Mouse (Mus musculus): ENCODE measurements at regions not wholly inside any gene's neighbourhood (a gene's known extent, or its start where the extent isn't known, plus 50 kb on each side); places are given as distances from the start of the nearest gene placed in this dataset.
"Not testable (repeated sequence)": the region's sequence is repeated elsewhere in the genome, so short reads cannot be mapped to it uniquely, and the experiment has no call there.

DNA sequence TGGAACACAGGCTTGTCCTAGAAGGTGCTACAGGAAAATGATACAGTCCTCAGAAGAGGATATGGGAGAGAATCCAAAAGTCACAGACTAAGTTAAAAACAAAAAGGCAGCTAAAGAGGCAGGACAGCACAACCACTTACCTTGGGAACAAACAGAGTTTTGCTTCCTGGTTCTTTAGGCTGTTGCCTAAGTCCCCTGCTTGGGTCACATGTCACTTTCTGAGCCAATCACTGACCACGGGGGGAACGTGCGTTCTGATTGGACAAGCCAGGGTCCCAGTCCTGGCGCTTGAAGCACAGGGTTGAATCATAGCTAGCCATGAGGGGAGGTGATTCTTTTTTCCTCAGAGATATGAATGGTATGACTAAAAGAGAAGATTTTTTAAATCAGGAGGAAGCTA is 216.4 kb downstream of the Glrx3 start:
- no peaks in the 10 kb centered on the region; the same call in 1 of the 2 replicates for H3K4me1 ChIP-seq
- no peak overlapping the region for H3K9ac ChIP-seq
- H3K36me3 ChIP-seq (replicated peaks), result no peaks in the 10 kb centered on the region
- H3K4me3 ChIP-seq (replicated peaks), result no peak overlapping the region
- no peak overlapping the region for H3K4me2 ChIP-seq
- ATAC-seq (ENCODE audit: low FRiP score), result no peak
- 93% methylated on average over 4 of the region's 4 CpGs for WGBS
- no peak overlapping the region for H3K27ac ChIP-seq
- no peaks in the 10 kb centered on the region for H3K9me3 ChIP-seq
- no peaks in the 10 kb centered on the region for H3K27me3 ChIP-seq

DNA sequence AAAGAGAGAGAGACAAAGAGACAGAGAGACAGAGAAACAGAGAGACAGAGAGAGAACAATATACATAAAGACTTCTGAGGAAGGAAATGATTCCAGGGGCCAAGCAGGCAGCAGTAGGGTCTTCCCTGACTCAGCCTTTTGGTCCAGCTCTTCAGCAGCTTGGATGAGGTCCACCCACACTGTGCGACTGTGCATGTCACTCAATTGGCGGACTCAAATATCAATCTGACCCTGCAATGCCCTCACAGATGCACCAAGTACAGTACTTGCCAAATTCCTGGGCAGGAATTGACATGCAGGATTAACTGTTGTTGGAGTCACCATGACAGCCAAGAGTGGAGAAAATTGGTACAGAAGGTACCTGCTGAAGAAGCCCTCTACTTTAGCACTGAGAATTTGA is 229.8 kb downstream of the Glrx3 start:
- WGBS, result 92% methylated on average over 2 of the region's 2 CpGs
- no peaks in the 10 kb centered on the region for H3K27me3 ChIP-seq
- H3K36me3 ChIP-seq (replicated peaks), result no peaks in the 10 kb centered on the region
- no peak overlapping the region for H3K4me3 ChIP-seq (replicated peaks)
- no peak overlapping the region for H3K4me2 ChIP-seq
- H3K27ac ChIP-seq, result no peak overlapping the region
- H3K9me3 ChIP-seq, result no peaks in the 10 kb centered on the region
- H3K4me1 ChIP-seq, result no peaks in the 10 kb centered on the region
- no peak for ATAC-seq (ENCODE audit: low FRiP score)
- H3K9ac ChIP-seq, result no peak overlapping the region

DNA sequence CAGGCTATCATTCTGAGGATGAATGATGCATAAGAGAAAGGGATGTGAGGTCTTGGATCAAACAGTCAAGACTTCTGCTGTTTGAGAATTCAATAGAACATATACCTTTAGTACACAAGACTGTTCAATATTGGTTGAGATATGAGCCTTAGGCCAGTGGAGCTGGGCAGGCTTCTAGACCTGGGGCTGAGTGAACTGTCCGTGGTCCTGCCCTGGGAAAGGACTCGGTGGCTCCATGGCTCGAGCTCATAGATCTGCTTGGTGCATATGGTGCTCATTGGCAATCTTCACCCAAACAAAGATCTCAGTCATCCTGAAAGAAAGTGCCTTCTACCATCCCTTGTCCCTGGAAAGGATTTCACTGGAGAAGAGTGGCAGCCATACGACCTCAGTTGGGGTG is 233.7 kb downstream of the Glrx3 start:
- Histone ChIP-seq H3K4me3 (replicated peaks) (no peak overlapping the region), H3K4me1 (no peaks in the 10 kb centered on the region), H3K27me3 (no peaks in the 10 kb centered on the region), H3K9me3 (no peaks in the 10 kb centered on the region), H3K9ac (no peak overlapping the region), H3K36me3 (replicated peaks) (no peaks in the 10 kb centered on the region), H3K4me2 (no peak overlapping the region), H3K27ac (no peak overlapping the region)
- WGBS, result 63% methylated on average over 4 of the region's 4 CpGs
- no peak for ATAC-seq (ENCODE audit: low FRiP score)

DNA sequence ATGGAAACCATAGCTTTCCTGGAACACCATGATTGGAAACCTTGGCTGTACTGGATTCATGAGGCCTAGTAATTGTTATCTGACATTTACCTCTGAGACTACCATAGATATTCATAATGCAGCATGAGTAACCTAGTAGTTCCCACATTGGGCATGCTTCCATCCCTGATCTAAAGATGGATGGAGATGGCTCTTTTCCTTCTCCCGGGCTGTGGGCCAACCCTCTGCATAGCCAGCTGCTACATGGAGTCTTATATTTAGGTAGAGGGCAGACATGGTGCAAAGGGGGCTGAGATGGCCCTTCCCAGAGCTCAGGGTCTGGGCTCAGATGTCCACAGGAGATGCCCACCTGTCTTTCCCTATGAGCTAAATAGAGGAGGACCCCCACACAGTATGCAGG is 237.2 kb downstream of the Glrx3 start:
- Histone ChIP-seq H3K27me3 (no peaks in the 10 kb centered on the region), H3K4me2 (no peak overlapping the region), H3K9ac (no peak overlapping the region), H3K4me3 (replicated peaks) (no peak overlapping the region), H3K27ac (no peak overlapping the region), H3K36me3 (replicated peaks) (no peaks in the 10 kb centered on the region), H3K4me1 (no peaks in the 10 kb centered on the region), H3K9me3 (no peaks in the 10 kb centered on the region)
- WGBS, result 83% methylated on average over 1 of the region's 1 CpGs
- no peak for ATAC-seq (ENCODE audit: low FRiP score)

DNA sequence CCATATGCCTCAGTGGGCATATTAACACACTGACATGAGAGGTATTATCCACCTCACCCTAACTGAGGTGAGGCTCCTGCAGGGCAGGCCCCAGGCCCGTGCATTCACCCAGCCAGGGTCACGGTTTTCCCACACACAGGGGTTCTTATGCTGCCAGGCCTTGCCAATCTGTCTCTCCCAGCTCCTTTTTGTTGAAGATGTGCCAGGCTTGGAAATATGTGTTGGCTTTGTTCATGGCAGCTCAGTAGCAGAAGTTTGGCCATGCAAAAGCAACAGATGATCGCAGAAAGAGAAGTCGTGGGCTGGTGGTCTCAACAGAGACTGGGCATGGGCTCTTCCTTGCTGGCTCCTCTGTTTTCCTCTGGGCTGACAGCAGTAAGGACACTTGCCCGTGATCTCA is 238.0 kb downstream of the Glrx3 start:
- Histone ChIP-seq H3K4me1 (no peaks in the 10 kb centered on the region), H3K36me3 (replicated peaks) (no peaks in the 10 kb centered on the region), H3K27ac (no peak overlapping the region), H3K4me2 (no peak overlapping the region), H3K27me3 (no peaks in the 10 kb centered on the region), H3K9me3 (no peaks in the 10 kb centered on the region), H3K4me3 (replicated peaks) (no peak overlapping the region), H3K9ac (no peak overlapping the region)
- 88% methylated on average over 5 of the region's 5 CpGs for WGBS
- no peak for ATAC-seq (ENCODE audit: low FRiP score)

DNA sequence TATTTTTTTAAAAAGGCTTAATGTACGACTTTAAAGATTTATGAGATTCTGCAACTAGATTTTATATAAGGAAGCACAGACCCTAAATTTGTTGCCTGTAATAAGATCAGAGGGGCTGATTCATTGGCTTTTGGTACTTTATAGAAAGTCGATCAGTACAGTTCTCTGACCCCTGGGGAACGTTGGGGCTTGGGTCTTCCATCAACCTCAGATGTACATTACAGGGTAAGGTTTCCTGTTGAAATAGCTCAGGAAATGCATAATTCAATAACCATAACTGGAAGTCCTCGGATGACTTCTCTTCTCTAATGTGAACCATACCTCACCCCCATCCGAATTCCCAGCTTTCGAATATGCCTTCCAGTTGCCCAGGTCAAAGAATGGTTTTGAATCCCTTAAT is 247.4 kb downstream of the Glrx3 start:
- no peak overlapping the region for H3K4me2 ChIP-seq
- no peak overlapping the region for H3K27ac ChIP-seq
- H3K9ac ChIP-seq, result no peak overlapping the region
- H3K9me3 ChIP-seq, result no peaks in the 10 kb centered on the region
- 86% methylated on average over 6 of the region's 6 CpGs for WGBS
- ATAC-seq (ENCODE audit: low FRiP score), result no peak
- no peaks in the 10 kb centered on the region for H3K36me3 ChIP-seq (replicated peaks)
- H3K4me1 ChIP-seq, result no peaks in the 10 kb centered on the region; the same call in 1 of the 2 replicates
- H3K4me3 ChIP-seq (replicated peaks), result no peak overlapping the region
- no peaks in the 10 kb centered on the region for H3K27me3 ChIP-seq

DNA sequence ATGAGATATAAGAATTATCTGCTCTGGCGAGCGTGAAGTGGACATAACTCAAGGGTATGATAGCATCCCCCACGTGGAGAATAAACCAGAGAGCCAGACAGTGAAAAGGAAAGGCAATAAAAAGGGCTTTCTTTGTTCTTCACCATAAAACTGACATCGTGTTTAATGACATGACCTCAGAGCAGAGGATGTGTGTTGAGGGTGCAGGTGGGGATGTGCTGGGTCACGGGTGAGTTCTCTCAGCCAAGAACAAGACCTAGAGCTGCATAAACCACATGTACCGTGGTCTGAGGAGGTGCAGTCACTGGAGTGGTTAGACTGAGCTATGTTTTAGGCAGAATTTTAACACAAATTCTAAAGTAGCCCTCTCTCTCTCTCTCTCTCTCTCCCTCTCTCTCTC is 247.9 kb downstream of the Glrx3 start:
- Histone ChIP-seq H3K4me3 (replicated peaks) (no peak overlapping the region), H3K4me1 (no peaks in the 10 kb centered on the region; the same call in 1 of the 2 replicates), H3K4me2 (no peak overlapping the region), H3K27ac (no peak overlapping the region), H3K27me3 (no peaks in the 10 kb centered on the region), H3K9ac (no peak overlapping the region), H3K36me3 (replicated peaks) (no peaks in the 10 kb centered on the region), H3K9me3 (no peaks in the 10 kb centered on the region)
- WGBS, result 72% methylated on average over 6 of the region's 6 CpGs
- ATAC-seq (ENCODE audit: low FRiP score), result no peak

DNA sequence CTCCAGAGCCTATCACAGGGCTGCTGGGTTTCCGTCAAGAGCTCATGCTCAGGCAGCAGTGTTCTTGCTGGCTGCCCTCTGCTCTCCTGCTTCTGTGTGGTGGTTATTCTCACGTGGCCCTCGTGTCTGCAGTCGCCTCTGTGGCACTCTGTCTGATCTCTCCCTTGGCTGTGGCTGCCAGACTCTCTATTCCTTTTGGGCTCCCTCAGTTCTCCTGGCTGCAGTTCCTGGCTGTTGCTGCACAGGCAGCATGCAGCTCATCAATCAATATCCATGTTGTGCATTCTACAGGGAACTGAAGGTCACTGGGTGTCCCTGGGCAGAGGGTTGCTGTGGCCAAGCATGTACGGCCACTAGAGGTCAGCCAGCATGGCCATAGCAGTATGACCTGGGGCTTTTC is 259.4 kb downstream of the Glrx3 start:
- Histone ChIP-seq H3K9ac (no peak overlapping the region), H3K27me3 (no peaks in the 10 kb centered on the region; the same call in 1 of the 2 replicates), H3K27ac (no peak overlapping the region), H3K9me3 (no peaks in the 10 kb centered on the region), H3K4me3 (replicated peaks) (no peak overlapping the region), H3K36me3 (replicated peaks) (no peaks in the 10 kb centered on the region), H3K4me1 (no peaks in the 10 kb centered on the region), H3K4me2 (no peak overlapping the region)
- 84% methylated on average over 5 of the region's 5 CpGs for WGBS
- ATAC-seq (ENCODE audit: low FRiP score), result no peak

DNA sequence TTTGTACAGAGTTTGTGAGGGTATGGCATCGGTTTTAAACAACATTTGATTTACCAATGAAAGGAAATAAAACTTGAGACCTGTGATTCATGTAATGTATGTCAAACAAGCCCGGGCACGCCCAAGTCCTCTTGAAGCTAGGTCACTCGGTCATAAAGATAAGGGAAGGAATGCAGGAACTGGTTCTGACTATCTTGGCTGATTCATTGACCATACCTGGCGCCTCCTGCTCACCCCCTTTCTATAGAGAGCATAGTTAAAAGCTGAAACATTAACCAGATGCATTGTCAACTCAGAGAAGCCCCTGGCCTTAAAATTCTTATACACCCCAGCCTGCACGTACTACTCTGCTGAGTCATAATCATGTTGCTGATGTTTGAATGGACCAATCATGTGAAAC is 261.1 kb downstream of the Glrx3 start:
- not testable (repeated sequence) for H3K27me3 ChIP-seq; H3K4me3 ChIP-seq (replicated peaks); H3K4me1 ChIP-seq; H3K9me3 ChIP-seq; H3K27ac ChIP-seq; H3K4me2 ChIP-seq; H3K36me3 ChIP-seq (replicated peaks); ATAC-seq (ENCODE audit: low FRiP score); H3K9ac ChIP-seq
- 89% methylated on average over 6 of the region's 6 CpGs for WGBS

DNA sequence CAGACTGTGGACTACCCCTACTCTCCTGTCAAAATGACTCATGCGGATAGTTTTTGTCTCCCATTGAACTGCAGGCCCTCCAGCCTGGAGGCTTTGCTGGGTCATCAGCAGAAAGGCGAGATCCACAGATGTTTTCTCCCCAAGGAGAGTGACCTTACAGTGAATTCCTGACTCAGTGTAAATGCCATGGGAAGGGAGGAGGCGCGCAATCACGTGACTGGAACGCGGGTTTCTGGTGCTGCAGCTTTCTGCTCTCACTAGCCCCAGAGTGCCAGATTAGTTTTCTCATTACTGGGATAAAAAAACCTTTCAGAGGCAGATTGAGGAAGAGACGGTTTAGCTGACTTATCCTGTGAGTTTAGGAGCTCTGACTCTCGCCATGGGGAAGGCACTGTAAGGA is 275.4 kb downstream of the Glrx3 start:
- Histone ChIP-seq H3K36me3 (replicated peaks) (no peaks in the 10 kb centered on the region), H3K27ac (no peak overlapping the region), H3K9me3 (no peaks in the 10 kb centered on the region), H3K4me3 (replicated peaks) (no peak overlapping the region), H3K4me2 (no peak overlapping the region), H3K4me1 (no peaks in the 10 kb centered on the region), H3K9ac (no peak overlapping the region), H3K27me3 (no peaks in the 10 kb centered on the region)
- ATAC-seq (ENCODE audit: low FRiP score), result no peak
- WGBS, result 69% methylated on average over 9 of the region's 9 CpGs

DNA sequence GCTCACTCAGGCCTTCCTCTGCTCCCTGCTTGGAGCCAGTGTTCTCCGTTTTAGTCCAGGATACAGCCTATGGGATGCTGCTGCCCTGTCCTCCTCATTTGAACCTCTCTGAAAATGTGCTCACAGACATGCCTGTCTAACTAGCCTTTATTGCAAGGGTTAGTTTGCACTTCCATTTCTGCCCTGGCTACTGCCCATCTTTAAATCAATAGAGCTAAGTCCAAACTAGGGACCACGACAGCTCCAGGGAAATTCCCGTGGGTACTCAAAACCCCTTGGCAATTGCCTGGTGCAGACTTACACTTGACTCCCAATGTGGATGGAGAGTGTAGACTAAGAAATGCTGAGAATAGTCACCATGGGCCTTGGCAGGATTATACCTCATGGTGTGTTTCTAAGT is 276.4 kb downstream of the Glrx3 start:
- no peaks in the 10 kb centered on the region for H3K4me1 ChIP-seq
- H3K9ac ChIP-seq, result no peak overlapping the region
- WGBS, result 87% methylated on average over 3 of the region's 3 CpGs
- no peaks in the 10 kb centered on the region for H3K9me3 ChIP-seq
- no peak overlapping the region for H3K4me2 ChIP-seq
- no peak for ATAC-seq (ENCODE audit: low FRiP score)
- H3K4me3 ChIP-seq (replicated peaks), result no peak overlapping the region
- no peaks in the 10 kb centered on the region for H3K27me3 ChIP-seq
- no peaks in the 10 kb centered on the region for H3K36me3 ChIP-seq (replicated peaks)
- H3K27ac ChIP-seq, result no peak overlapping the region

DNA sequence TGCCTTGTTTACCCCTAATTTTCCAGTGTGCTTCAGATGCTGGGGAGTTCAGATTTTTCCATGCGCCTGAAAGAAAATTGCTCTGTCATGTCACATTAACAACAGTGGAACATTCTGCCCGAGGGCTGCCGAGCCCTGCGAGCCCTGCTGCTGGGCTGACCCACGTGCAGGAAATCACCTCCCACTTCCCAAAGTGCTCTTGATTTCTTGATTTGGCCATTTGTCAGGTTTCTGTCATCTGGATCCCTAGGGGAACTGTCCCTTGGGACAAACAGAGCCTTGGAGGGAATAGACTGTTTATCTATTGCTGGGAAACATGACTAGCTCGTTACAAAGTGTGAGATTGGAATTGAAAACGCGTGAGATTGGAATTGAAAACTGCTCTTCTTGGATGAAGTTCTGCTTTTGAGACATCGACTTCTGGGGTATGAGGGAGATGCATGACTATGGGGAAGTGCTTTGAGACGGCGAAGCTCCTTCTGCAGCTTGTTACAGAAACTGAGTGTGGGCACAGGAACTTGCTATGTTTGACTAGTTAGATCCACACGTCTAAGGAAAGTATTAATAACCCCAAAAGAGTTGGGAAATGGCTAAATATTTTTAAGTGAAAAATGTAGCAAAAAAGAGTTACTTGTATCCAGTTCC is 277.0 kb downstream of the Glrx3 start:
- 69% methylated on average over 12 of the region's 12 CpGs for WGBS
- H3K9ac ChIP-seq, result no peak overlapping the region
- H3K27ac ChIP-seq, result no peak overlapping the region
- no peaks in the 10 kb centered on the region for H3K9me3 ChIP-seq
- H3K4me1 ChIP-seq, result no peaks in the 10 kb centered on the region
- no peaks in the 10 kb centered on the region for H3K36me3 ChIP-seq (replicated peaks)
- H3K27me3 ChIP-seq, result no peaks in the 10 kb centered on the region
- no peak overlapping the region for H3K4me2 ChIP-seq
- no peak overlapping the region for H3K4me3 ChIP-seq (replicated peaks)
- ATAC-seq (ENCODE audit: low FRiP score), result no peak

DNA sequence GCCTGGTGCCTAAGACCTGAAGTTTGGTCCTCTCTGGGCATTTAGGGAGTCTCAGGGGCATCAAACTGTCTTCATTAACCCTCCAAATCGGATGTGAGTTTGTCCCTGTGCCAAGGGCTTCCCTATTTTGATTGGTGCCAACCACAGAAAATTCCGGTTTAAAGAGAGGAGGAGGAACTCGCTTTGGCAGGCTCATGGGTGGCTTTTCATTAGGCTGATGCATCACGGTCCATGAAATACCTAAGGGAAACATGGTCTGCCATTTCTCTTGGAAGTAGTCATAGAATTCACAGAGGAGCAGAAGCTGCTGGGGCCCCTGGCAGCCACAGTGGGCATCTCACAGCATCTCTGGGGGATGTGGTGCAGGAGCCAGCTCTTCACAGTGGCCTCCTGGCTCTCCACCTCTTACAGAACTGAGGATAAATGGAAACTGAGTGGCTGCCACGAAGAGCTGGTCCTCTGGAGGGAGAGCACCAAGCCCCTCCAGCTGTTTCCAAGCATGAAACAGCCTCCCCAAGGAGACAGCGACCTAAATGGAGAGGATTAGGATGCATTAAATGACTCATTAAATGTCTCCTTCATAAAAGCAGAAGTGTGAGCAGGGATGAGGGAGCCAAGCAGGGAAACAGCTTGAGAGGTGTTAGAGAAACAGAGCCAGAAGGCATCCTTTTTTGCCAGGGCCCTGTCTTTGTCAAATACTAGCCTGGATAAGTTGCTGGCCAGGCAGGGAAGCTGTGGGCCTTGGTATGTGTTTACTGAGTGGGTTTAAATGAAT is 277.9 kb downstream of the Glrx3 start:
- Histone ChIP-seq H3K27me3 (no peaks in the 10 kb centered on the region), H3K9ac (no peak overlapping the region), H3K4me1 (no peaks in the 10 kb centered on the region), H3K36me3 (replicated peaks) (no peaks in the 10 kb centered on the region), H3K4me3 (replicated peaks) (no peak overlapping the region), H3K9me3 (no peaks in the 10 kb centered on the region), H3K4me2 (no peak overlapping the region), H3K27ac (no peak overlapping the region)
- ATAC-seq (ENCODE audit: low FRiP score), result no peak
- 73% methylated on average over 6 of the region's 6 CpGs for WGBS
